Mouse (Mus musculus): ENCODE measurements around the gene Abcf2. TPM values are rescaled to one million over a fixed set of nuclear protein-coding genes. Genes with fewer than 3 reads are reported as not detected.

Abcf2 gene
- total and polyA plus RNA-seq, 3 experiments, result 244 to 257 TPM; not detected in 1

DNA sequence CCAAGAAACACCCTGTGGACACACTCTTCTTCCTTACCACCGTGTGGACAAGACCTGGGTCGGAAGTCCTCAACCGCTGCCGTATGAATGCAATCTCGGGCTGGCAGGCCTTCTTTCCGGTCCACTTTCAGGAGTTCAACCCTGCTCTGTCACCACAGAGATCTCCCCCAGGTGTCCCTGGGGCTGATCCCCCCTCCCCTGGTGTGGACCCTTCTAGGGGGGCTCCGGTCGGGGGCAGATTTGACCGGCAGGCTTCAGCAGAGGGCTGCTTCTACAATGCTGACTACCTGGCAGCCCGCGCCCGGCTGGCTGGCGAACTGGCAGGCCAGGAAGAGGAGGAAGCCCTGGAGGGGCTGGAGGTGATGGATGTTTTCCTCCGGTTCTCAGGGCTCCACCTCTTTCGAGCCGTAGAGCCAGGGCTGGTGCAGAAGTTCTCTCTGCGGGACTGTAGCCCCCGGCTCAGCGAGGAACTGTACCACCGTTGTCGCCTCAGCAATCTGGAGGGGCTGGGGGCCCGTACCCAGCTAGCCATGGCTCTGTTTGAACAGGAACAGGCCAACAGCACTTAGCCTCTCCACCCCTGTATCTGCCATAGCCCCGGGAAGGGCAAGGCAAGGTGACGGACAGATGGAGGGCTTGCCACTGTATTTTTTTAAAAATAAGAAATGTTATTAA is 14.7 kb upstream of the Abcf2 start:
- Histone ChIP-seq H3K9ac (ENCODE audit: control insufficient read depth, low read depth, low read length, poor library complexity, severe bottlenecking) (no peak overlapping the region), H3K4me3 (ENCODE audit: control insufficient read depth in 1 of 2, insufficient read depth in 1 of 2, low read depth in 2 of 2, low read length in 2 of 2) (no peak overlapping the region), H3K27ac (ENCODE audit: control insufficient read depth, low read depth, low read length) (no peak overlapping the region), H3K9me3 (replicated peaks; ENCODE audit: insufficient read depth, low read length) (no peaks in the 10 kb centered on the region), H3K27me3 (ENCODE audit: control insufficient read depth in 1 of 2, insufficient read depth in 2 of 2, low read length in 2 of 2) (no peaks in the 10 kb centered on the region), H3K4me1 (ENCODE audit: control insufficient read depth in 1 of 2, insufficient read depth in 2 of 2, low read length in 2 of 2) (peaks cover 3 to 13% of the 10 kb centered on the region in 2 experiments; a peak in 3 of 4 replicates), H3K36me3 (ENCODE audit: control insufficient read depth in 1 of 2, insufficient read depth in 2 of 2, low read length in 2 of 2) (peaks cover 5 to 8% of the 10 kb centered on the region in 2 experiments; a peak in 3 of 4 replicates), H3K79me2 (ENCODE audit: control insufficient read depth, insufficient read depth, low read length, poor library complexity) (peaks cover 22% of the 10 kb centered on the region)
- TF ChIP-seq RCOR1 (IDR thresholded peaks at IDR 0.05; ENCODE audit: low read depth, low read length) (no peak), CHD1 (IDR thresholded peaks at IDR 0.05; ENCODE audit: low read depth, low read length) (no peak), NELFE (IDR thresholded peaks at IDR 0.05; ENCODE audit: low read depth, low read length) (no peak), ZNF384 (IDR thresholded peaks at IDR 0.05; ENCODE audit: low read depth, low read length) (no peak), E2F4 (IDR thresholded peaks at IDR 0.05; ENCODE audit: borderline replicate concordance, low read depth, low read length) (no peak)
- DNase-seq (ENCODE audit: low read depth, low spot score), result no peak

DNA sequence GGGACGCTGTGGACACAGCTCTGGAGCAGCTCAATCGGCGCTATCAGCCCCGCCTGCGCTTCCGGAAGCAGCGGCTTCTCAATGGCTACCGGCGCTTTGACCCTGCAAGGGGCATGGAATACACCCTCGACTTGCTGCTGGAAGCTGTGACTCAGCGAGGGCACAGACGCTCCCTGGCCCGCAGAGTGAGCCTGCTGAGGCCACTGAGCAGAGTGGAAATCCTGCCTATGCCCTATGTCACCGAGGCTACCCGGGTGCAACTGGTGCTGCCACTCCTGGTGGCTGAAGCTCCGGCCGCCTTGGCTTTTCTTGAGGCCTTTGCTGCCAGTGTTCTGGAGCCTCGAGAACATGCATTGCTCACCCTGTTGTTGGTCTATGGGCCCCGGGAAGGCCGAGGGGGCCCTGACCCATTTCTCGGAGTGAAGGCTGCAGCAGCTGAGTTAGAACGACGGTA is 14.0 kb upstream of the Abcf2 start:
- DNase-seq (ENCODE audit: low read depth, low spot score), result no peak
- no peak overlapping the region for H3K9ac ChIP-seq (ENCODE audit: control insufficient read depth, low read depth, low read length, poor library complexity, severe bottlenecking)

More for the DNA sequence above, 14.0 kb upstream of the Abcf2 start:
- Histone ChIP-seq H3K36me3 (ENCODE audit: control insufficient read depth in 1 of 2, insufficient read depth in 2 of 2, low read length in 2 of 2) (peaks cover 5 to 8% of the 10 kb centered on the region in 2 experiments; a peak in 3 of 4 replicates), H3K4me3 (ENCODE audit: control insufficient read depth in 1 of 2, insufficient read depth in 1 of 2, low read depth in 2 of 2, low read length in 2 of 2) (no peak overlapping the region), H3K27ac (ENCODE audit: control insufficient read depth, low read depth, low read length) (no peak overlapping the region), H3K4me1 (ENCODE audit: control insufficient read depth in 1 of 2, insufficient read depth in 2 of 2, low read length in 2 of 2) (peaks cover 3 to 13% of the 10 kb centered on the region in 2 experiments; a peak in 3 of 4 replicates), H3K27me3 (ENCODE audit: control insufficient read depth in 1 of 2, insufficient read depth in 2 of 2, low read length in 2 of 2) (no peaks in the 10 kb centered on the region), H3K9me3 (replicated peaks; ENCODE audit: insufficient read depth, low read length) (no peaks in the 10 kb centered on the region), H3K79me2 (ENCODE audit: control insufficient read depth, insufficient read depth, low read length, poor library complexity) (peaks cover 27% of the 10 kb centered on the region)
- no peak for TF ChIP-seq TAL1 (IDR thresholded peaks at IDR 0.05; ENCODE audit: low read length)
- no peak for TF ChIP-seq CTCF (IDR thresholded peaks at IDR 0.05 in 2 of 3, conservative IDR thresholded peaks at IDR 0.05 in 1 of 3; ENCODE audit: control insufficient read depth in 1 of 3, insufficient read depth in 1 of 3, low read depth in 2 of 3, low read length in 3 of 3, poor library complexity in 1 of 3, severe bottlenecking in 1 of 3)
- no peak for TF ChIP-seq E2F4 (IDR thresholded peaks at IDR 0.05; ENCODE audit: borderline replicate concordance, low read depth, low read length)
- no peak for TF ChIP-seq USF2 (IDR thresholded peaks at IDR 0.05; ENCODE audit: borderline replicate concordance in 1 of 2, insufficient read depth in 1 of 2, low read depth in 1 of 2, low read length in 2 of 2)
- TF ChIP-seq SMC3 (IDR thresholded peaks at IDR 0.05; ENCODE audit: low read depth, low read length), result no peak
- no peak for TF ChIP-seq EP300 (IDR thresholded peaks at IDR 0.05; ENCODE audit: low read depth in 1 of 2, low read length in 2 of 2)
- no peak for TF ChIP-seq RAD21 (IDR thresholded peaks at IDR 0.05; ENCODE audit: low read depth, low read length)
- no peak for TF ChIP-seq ZKSCAN1 (IDR thresholded peaks at IDR 0.05; ENCODE audit: low read depth, low read length)
- no peak for TF ChIP-seq POLR2AphosphoS2 (IDR thresholded peaks at IDR 0.05; ENCODE audit: low read length)
- no peak for TF ChIP-seq NELFE (IDR thresholded peaks at IDR 0.05; ENCODE audit: low read depth, low read length)
- TF ChIP-seq ZNF384 (IDR thresholded peaks at IDR 0.05; ENCODE audit: low read depth, low read length), result no peak
- TF ChIP-seq BHLHE40 (IDR thresholded peaks at IDR 0.05; ENCODE audit: borderline replicate concordance, low read depth, low read length), result no peak
- no peak for TF ChIP-seq CHD1 (IDR thresholded peaks at IDR 0.05; ENCODE audit: low read depth, low read length)
- no peak for TF ChIP-seq UBTF (IDR thresholded peaks at IDR 0.05; ENCODE audit: borderline replicate concordance, insufficient read depth, low read depth, low read length)
- no peak for TF ChIP-seq MAX (IDR thresholded peaks at IDR 0.05; ENCODE audit: low read length)
- TF ChIP-seq KAT2A (conservative IDR thresholded peaks at IDR 0.05; ENCODE audit: low read depth, low read length), result no peak
- no peak for TF ChIP-seq MEF2A (IDR thresholded peaks at IDR 0.05; ENCODE audit: extremely low read depth, insufficient replicate concordance, low read depth, low read length, poor library complexity, severe bottlenecking)
- no peak for TF ChIP-seq ELF1 (IDR thresholded peaks at IDR 0.05; ENCODE audit: low read depth, low read length)
- no peak for TF ChIP-seq MYC (IDR thresholded peaks at IDR 0.05; ENCODE audit: low read depth, low read length)

Data from MEL (cell line).